Mouse (Mus musculus) kidney, embryonic 15.5 days (tissue): ENCODE measurements around the gene Cited2. TPM values are rescaled to one million over a fixed set of nuclear protein-coding genes. Genes with fewer than 3 reads are reported as not detected.
A peak's percentile ranks its signal among the peaks of the same experiment; 100 is the strongest.

Experiments used
- ATAC-seq: fragments of 200-750 bp; cut with Nextera tagmentation; replicated peaks from 2 replicates; pipeline ENCODE4 v1.8.0; 2017; ENCODE audit warnings: moderate TSS enrichment; ENCODE audit not compliant: low FRiP score
- H3K27ac ChIP-seq: fragments of 300-500 bp; sonication (generic); 2 replicates; pipeline ENCODE4 v1.5.1; 2015; ENCODE audit warnings: mild to moderate bottlenecking, inconsistent platforms
- H3K27me3 ChIP-seq: fragments of 300-500 bp; sonication (generic); 2 replicates; pipeline ENCODE4 v1.6.1; 2015; ENCODE audit warnings: inconsistent platforms
- H3K36me3 ChIP-seq: fragments of 300-500 bp; sonication (generic); 2 replicates; pipeline ENCODE4 v1.6.1; 2015; ENCODE audit warnings: inconsistent platforms
- H3K4me1 ChIP-seq: fragments of 300-500 bp; sonication (generic); 2 replicates; pipeline ENCODE4 v1.6.1; 2015; ENCODE audit warnings: inconsistent platforms
- H3K4me2 ChIP-seq: fragments of 300-500 bp; sonication (generic); 2 replicates; pipeline ENCODE4 v1.6.1; 2015; ENCODE audit warnings: moderate library complexity, mild to moderate bottlenecking, inconsistent platforms
- H3K4me3 ChIP-seq: fragments of 300-500 bp; sonication (generic); replicated peaks from 2 replicates; pipeline ENCODE4 v1.5.1; 2015; ENCODE audit warnings: mild to moderate bottlenecking, inconsistent platforms
- H3K9ac ChIP-seq: fragments of 300-500 bp; sonication (generic); 2 replicates; pipeline ENCODE4 v1.6.1; 2015; ENCODE audit warnings: mild to moderate bottlenecking, inconsistent platforms
- H3K9me3 ChIP-seq: fragments of 300-500 bp; sonication (generic); replicated peaks from 2 replicates; pipeline ENCODE4 v1.6.1; 2016; ENCODE audit warnings: inconsistent platforms
- WGBS: fragments of 180-500 bp; shearing (Covaris S2); methylation state at CpG from one replicate; pipeline ENCODE4 v1.1.7; 2015; ENCODE audit warnings: mixed read lengths; 5-methylcytosine and 5-hydroxymethylcytosine counted together
- polyA plus RNA-seq: library from polyadenylated mRNA; unstranded; fragments of >200 nt; fragmentation: Nextera tagmentation; extraction: Ambion mirVana; gene quantifications from 2 replicates; pipeline ENCODE4 v1.2.1, GENCODE M21; 2015

Cited2 gene
- 76.3 and 77.4 TPM in 2 replicates for polyA plus RNA-seq

- peaks cover 34% of the 10 kb centered on the region for H3K4me1 ChIP-seq
- peak within 1 kb of the TSS; percentile 81 for H3K4me2 ChIP-seq
- peak within 1 kb of the TSS; percentile 96 for H3K9ac ChIP-seq
- H3K27me3 ChIP-seq: 0 out of 2 replicates have a peak, but pooled peaks cover 3% of the 10 kb centered on the region
- peak within 1 kb of the TSS; percentile 100 for H3K27ac ChIP-seq
- under 1% methylated on average over 55 of the region's 55 CpGs for WGBS
- peak; percentile 88 for ATAC-seq
- H3K36me3 ChIP-seq: peaks cover 4% of the 10 kb centered on the region; the same call in 1 of the 2 replicates
- H3K4me3 ChIP-seq: peak within 1 kb of the TSS; percentile 89
- no peaks in the 10 kb centered on the region for H3K9me3 ChIP-seq
These were observed at the start of gene Cited2 for GRCm38 (mm10) chr10:17722653-17723410. Cited2 (plus strand) TSS chr10:17723218.

GRCm38 (mm10) chr10:17674454-17674853, 48.6 kb upstream of the Cited2 start:
- ATAC-seq: no peak
- Histone ChIP-seq H3K9me3 (no peaks in the 10 kb centered on the region), H3K4me1 (peaks cover 9% of the 10 kb centered on the region; the same call in 1 of the 2 replicates), H3K27ac (no peak overlapping the region; the same call in 1 of the 2 replicates), H3K4me2 (no peak overlapping the region), H3K9ac (no peak overlapping the region), H3K4me3 (no peak overlapping the region), H3K27me3 (no peaks in the 10 kb centered on the region), H3K36me3 (no peaks in the 10 kb centered on the region)
- WGBS: 85% methylated on average over 5 of the region's 5 CpGs

- WGBS: 84% methylated on average over 2 of the region's 2 CpGs
- no peak for ATAC-seq
- no peaks in the 10 kb centered on the region for H3K9me3 ChIP-seq
- H3K27ac ChIP-seq: no peak overlapping the region
- no peaks in the 10 kb centered on the region for H3K27me3 ChIP-seq
- peaks cover 9% of the 10 kb centered on the region; the same call in 1 of the 2 replicates for H3K4me1 ChIP-seq
- H3K4me2 ChIP-seq: no peak overlapping the region
- H3K9ac ChIP-seq: no peak overlapping the region
- no peaks in the 10 kb centered on the region for H3K36me3 ChIP-seq
- H3K4me3 ChIP-seq: no peak overlapping the region
These were observed 48.1 kb upstream of the Cited2 start for GRCm38 (mm10) chr10:17674869-17675268.

- H3K36me3 ChIP-seq: no peaks in the 10 kb centered on the region
- WGBS: 86% methylated on average over 3 of the region's 3 CpGs
- peaks cover 9% of the 10 kb centered on the region; the same call in 1 of the 2 replicates for H3K4me1 ChIP-seq
- H3K4me3 ChIP-seq: no peak overlapping the region
- no peaks in the 10 kb centered on the region for H3K27me3 ChIP-seq
- H3K27ac ChIP-seq: no peak overlapping the region
- H3K9ac ChIP-seq: no peak overlapping the region
- no peak overlapping the region for H3K4me2 ChIP-seq
- H3K9me3 ChIP-seq: no peaks in the 10 kb centered on the region
- ATAC-seq: no peak
These were observed 46.6 kb upstream of the Cited2 start for GRCm38 (mm10) chr10:17676464-17676863.

GRCm38 (mm10) chr10:17677308-17677707, 45.7 kb upstream of the Cited2 start:
- Histone ChIP-seq H3K4me3 (no peak overlapping the region), H3K4me2 (no peak overlapping the region), H3K36me3 (no peaks in the 10 kb centered on the region), H3K9ac (no peak overlapping the region), H3K9me3 (no peaks in the 10 kb centered on the region), H3K27ac (no peak overlapping the region), H3K4me1 (peaks cover 9% of the 10 kb centered on the region; the same call in 1 of the 2 replicates), H3K27me3 (no peaks in the 10 kb centered on the region)
- no peak for ATAC-seq
- 76% methylated on average over 4 of the region's 4 CpGs for WGBS

- WGBS: 76% methylated on average over 8 of the region's 8 CpGs
- Histone ChIP-seq H3K4me3 (no peak overlapping the region), H3K9ac (no peak overlapping the region), H3K27ac (no peak overlapping the region), H3K36me3 (no peaks in the 10 kb centered on the region), H3K9me3 (no peaks in the 10 kb centered on the region), H3K4me2 (no peak overlapping the region), H3K27me3 (no peaks in the 10 kb centered on the region), H3K4me1 (0 out of 2 replicates have a peak, but pooled peaks cover 2% of the 10 kb centered on the region)
- no peak for ATAC-seq
These were observed 42.3 kb upstream of the Cited2 start for GRCm38 (mm10) chr10:17680432-17681382.

- Histone ChIP-seq H3K4me2 (no peak overlapping the region), H3K9ac (no peak overlapping the region), H3K4me3 (no peak overlapping the region), H3K27ac (no peak overlapping the region), H3K36me3 (no peaks in the 10 kb centered on the region), H3K9me3 (no peaks in the 10 kb centered on the region), H3K27me3 (no peaks in the 10 kb centered on the region), H3K4me1 (0 out of 2 replicates have a peak, but pooled peaks cover 2% of the 10 kb centered on the region)
- ATAC-seq: no peak
- 82% methylated on average over 2 of the region's 2 CpGs for WGBS
These were observed 41.6 kb upstream of the Cited2 start for GRCm38 (mm10) chr10:17681386-17681785.

- Histone ChIP-seq H3K4me3 (no peak overlapping the region), H3K9ac (no peak overlapping the region), H3K36me3 (no peaks in the 10 kb centered on the region), H3K4me1 (no peaks in the 10 kb centered on the region), H3K9me3 (no peaks in the 10 kb centered on the region), H3K27ac (no peak overlapping the region), H3K27me3 (no peaks in the 10 kb centered on the region), H3K4me2 (no peak overlapping the region)
- no peak for ATAC-seq
- WGBS: 47% methylated on average over 6 of the region's 6 CpGs
These were observed 39.1 kb upstream of the Cited2 start for GRCm38 (mm10) chr10:17683852-17684428.

- H3K27me3 ChIP-seq: no peaks in the 10 kb centered on the region
- H3K27ac ChIP-seq: no peak overlapping the region
- H3K9me3 ChIP-seq: no peaks in the 10 kb centered on the region
- H3K4me2 ChIP-seq: no peak overlapping the region
- 26% methylated on average over 4 of the region's 4 CpGs for WGBS
- H3K4me1 ChIP-seq: no peaks in the 10 kb centered on the region
- no peak for ATAC-seq
- no peak overlapping the region for H3K4me3 ChIP-seq
- no peak overlapping the region for H3K9ac ChIP-seq
- H3K36me3 ChIP-seq: no peaks in the 10 kb centered on the region
These were observed 33.2 kb upstream of the Cited2 start for GRCm38 (mm10) chr10:17689806-17690205.

GRCm38 (mm10) chr10:17691709-17692108, 31.3 kb upstream of the Cited2 start:
- Histone ChIP-seq H3K4me1 (no peaks in the 10 kb centered on the region), H3K4me2 (no peak overlapping the region), H3K9me3 (no peaks in the 10 kb centered on the region), H3K9ac (no peak overlapping the region), H3K27me3 (no peaks in the 10 kb centered on the region), H3K27ac (no peak overlapping the region), H3K4me3 (no peak overlapping the region), H3K36me3 (no peaks in the 10 kb centered on the region)
- 46% methylated on average over 1 of the region's 1 CpGs for WGBS
- ATAC-seq: no peak

GRCm38 (mm10) chr10:17695801-17696200, 27.2 kb upstream of the Cited2 start:
- no peak for ATAC-seq
- 84% methylated on average over 3 of the region's 3 CpGs for WGBS
- no peaks in the 10 kb centered on the region for H3K27me3 ChIP-seq
- no peak overlapping the region for H3K4me2 ChIP-seq
- H3K9ac ChIP-seq: no peak overlapping the region
- no peaks in the 10 kb centered on the region for H3K4me1 ChIP-seq
- no peak overlapping the region for H3K4me3 ChIP-seq
- H3K27ac ChIP-seq: no peak overlapping the region
- H3K9me3 ChIP-seq: no peaks in the 10 kb centered on the region
- no peaks in the 10 kb centered on the region for H3K36me3 ChIP-seq
